Mouse (Mus musculus) embryonic stem cell, embryonic (primary cell): Measurements from ENCODE around the gene Unc13b.

Experiments
- CTCF ChIA-PET, 4 experiments: fragments of 300-600 bp in 2 of 4; fragments of 350-600 bp in 2 of 4; sonication (Branson Sonifier 250); formaldehyde crosslinking; loops; one replicate each; lab custom pipeline; 2022; ENCODE audit warnings: inconsistent platforms in 2 of 4; lab: Charles Lee
- POLR2A ChIA-PET, 4 experiments: fragments of 300-600 bp in 2 of 4; fragments of 350-600 bp in 2 of 4; sonication (Branson Sonifier 250); formaldehyde crosslinking; loops; one replicate each; lab custom pipeline; 2022; ENCODE audit warnings: antibody characterized with exemption in 4 of 4, inconsistent platforms in 1 of 4; lab: Charles Lee

Unc13b gene

DNA sequence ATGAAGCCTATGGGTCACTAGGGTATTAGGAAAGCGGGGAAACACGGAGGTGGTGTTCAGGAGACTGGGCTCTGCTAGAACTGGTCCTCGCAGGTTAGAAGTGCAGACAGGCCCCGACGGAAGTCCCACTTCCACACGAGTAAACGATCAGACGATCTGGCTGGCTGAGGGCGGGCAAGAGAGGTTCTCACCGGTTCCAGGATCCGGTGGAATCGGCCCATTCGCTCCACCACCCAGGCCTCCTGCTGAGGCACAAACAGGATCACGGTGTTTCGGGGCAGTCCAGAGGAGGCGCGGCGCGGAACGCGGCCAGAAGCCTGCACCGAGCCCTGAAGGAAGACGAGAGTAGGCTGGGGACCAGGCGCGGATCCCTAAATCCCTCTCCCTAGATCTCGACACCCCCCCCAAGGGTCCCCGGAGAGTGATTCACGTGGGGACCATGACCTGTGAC lies 27.9 kb upstream of the Unc13b start:
- POLR2A ChIA-PET = interaction anchor here (0.5 to 5.8 kb wide), 28 partner anchors 9 to 1938 kb away, joined by 3 to 62 read pairs (median 5); partner anchors contain the start of genes Creb3 (in 2 of the 4), Tln1 (in 2 of the 4), Vcp (in 2 of the 4) and Fam214b (in 1 of the 4)
- CTCF ChIA-PET = interaction anchor here in 3 of 4 experiments (0.6 to 3.4 kb wide), 9 partner anchors 9 to 149 kb away, joined by 3 to 31 read pairs (median 4); partner anchors contain the start of genes Fam214b (in 1 of the 3) and Vcp (in 1 of the 3)

- POLR2A ChIA-PET = interaction anchor here (0.6 to 5.8 kb wide), 33 partner anchors 9 to 531 kb away, joined by 3 to 62 read pairs (median 5); partner anchors contain the start of genes Creb3 (in 2 of the 4), Fam214b (in 2 of the 4), Tln1 (in 2 of the 4) and Vcp (in 2 of the 4)
- CTCF ChIA-PET = interaction anchor here (0.5 to 3.4 kb wide), 16 partner anchors 9 to 1907 kb away, joined by 3 to 31 read pairs (median 4); partner anchors contain the start of genes Fam214b (in 1 of the 4) and Nol6 (in 1 of the 4)
Measured at GRCm38 (mm10) chr4:43031237-43031995, 27.3 kb upstream of the Unc13b start, which contains the start of gene Stoml2. Gene Stoml2, minus strand, starts transcription at chr4:43031710.

- POLR2A ChIA-PET = interaction anchor here (0.7 to 5.8 kb wide), 15 partner anchors 8 to 530 kb away, joined by 3 to 62 read pairs (median 9); partner anchors contain the start of genes Vcp (in 2 of the 4), Creb3 (in 1 of the 4), Tln1 (in 1 of the 4) and Unc13b (in 1 of the 4)
- CTCF ChIA-PET = interaction anchor here in 3 of 4 experiments (0.5 to 2.9 kb wide), 6 partner anchors 11 to 1908 kb away, joined by 3 to 12 read pairs (median 3); partner anchors contain the start of genes Fam214b (in 1 of the 3), Nol6 (in 1 of the 3) and Unc13b (in 1 of the 3)
Measured at GRCm38 (mm10) chr4:43032501-43032900, 26.3 kb upstream of the Unc13b start.

GRCm38 (mm10) chr4:43033481-43033880 lies 25.3 kb upstream of the Unc13b start:
- ChIA-PET POLR2A (interaction anchor here in 3 of 4 experiments (0.6 to 2.7 kb wide), 6 partner anchors 13 to 33 kb away, joined by 3 to 12 read pairs (median 4); partner anchors contain the start of gene Vcp (in 1 of the 3)), CTCF (interaction anchor here in 1 of 4 experiments (0.9 kb wide), 1 partner anchor 25 kb away, joined by 3 read pairs; the partner anchor contains the start of gene Unc13b)

- ChIA-PET POLR2A (no interaction called here), CTCF (interaction anchor here in 1 of 4 experiments (0.7 kb wide), 1 partner anchor 82 kb away, joined by 7 read pairs; no protein-coding TSS in a partner anchor)
Measured at GRCm38 (mm10) chr4:43035851-43036250, 22.9 kb upstream of the Unc13b start.

DNA sequence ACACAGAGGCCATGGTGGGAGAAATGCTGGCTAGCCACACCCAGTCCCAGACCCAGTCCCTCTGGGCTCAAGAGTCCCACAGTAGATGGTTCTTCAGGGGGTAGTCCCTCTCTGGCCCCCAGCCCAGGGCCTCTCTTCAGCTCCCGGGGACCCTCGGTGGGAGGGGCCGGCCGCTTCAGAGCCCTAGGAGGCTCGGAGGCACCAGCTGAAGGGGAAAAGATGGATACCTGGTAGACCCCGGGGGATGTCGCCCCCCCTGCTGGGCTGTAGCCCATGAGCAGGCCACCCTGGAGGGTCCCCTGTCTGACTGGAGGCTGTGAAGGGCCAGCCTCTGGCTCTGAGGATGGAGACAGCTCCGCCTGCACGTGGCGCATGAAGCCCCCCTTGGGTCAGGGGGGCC lies 22.4 kb upstream of the Unc13b start:
- CTCF ChIA-PET = interaction anchor here in 2 of 4 experiments (0.7 to 1.0 kb wide), 2 partner anchors 16 to 82 kb away, joined by 4 to 7 read pairs; no protein-coding TSS in a partner anchor
- POLR2A ChIA-PET = interaction anchor here in 1 of 4 experiments (1.4 to 2.9 kb wide), 2 partner anchors 16 to 32 kb away, joined by 5 to 10 read pairs; no protein-coding TSS in a partner anchor

DNA sequence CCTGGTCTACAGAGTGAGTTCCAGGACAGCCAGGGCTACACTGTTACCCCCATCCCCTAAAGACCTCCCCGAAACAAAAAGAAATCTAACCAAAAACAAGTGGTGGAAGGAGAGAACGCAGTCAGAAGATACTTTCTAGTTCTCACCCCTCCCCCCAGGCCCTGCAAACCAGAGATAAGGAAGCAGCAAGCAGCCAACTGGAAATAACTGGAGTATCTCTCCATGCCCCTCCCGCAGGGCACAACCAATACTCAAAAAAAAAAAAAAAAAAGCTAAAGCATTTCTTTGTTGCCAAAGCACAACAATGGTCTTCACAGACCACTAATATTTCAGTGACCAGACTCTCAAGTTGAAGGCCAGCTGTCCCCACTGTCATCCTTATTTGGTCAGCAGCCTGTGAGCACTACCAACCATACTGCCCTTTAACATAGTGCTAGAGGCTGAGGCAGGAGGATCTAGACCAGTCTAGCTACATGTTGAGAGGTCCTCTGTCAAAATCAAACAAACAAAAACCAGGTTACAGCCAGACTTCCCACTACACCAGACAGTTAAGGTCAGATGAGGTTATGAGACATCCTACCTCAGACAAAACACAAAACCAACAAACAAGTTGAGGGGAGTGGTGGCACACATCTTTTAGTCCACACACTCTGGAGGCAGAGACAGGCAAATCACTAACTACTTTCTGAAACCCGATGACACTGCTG lies 20.7 kb upstream of the Unc13b start:
- CTCF ChIA-PET = interaction anchor here in 2 of 4 experiments (0.6 to 2.0 kb wide), 3 partner anchors 9 to 51 kb away, joined by 4 to 5 read pairs (median 5); no protein-coding TSS in a partner anchor
- POLR2A ChIA-PET = interaction anchor here in 2 of 4 experiments (0.6 to 4.3 kb wide), 8 partner anchors 7 to 28 kb away, joined by 3 to 28 read pairs (median 4); partner anchors contain the start of genes Pigo (in 1 of the 2) and Stoml2 (in 1 of the 2)

DNA sequence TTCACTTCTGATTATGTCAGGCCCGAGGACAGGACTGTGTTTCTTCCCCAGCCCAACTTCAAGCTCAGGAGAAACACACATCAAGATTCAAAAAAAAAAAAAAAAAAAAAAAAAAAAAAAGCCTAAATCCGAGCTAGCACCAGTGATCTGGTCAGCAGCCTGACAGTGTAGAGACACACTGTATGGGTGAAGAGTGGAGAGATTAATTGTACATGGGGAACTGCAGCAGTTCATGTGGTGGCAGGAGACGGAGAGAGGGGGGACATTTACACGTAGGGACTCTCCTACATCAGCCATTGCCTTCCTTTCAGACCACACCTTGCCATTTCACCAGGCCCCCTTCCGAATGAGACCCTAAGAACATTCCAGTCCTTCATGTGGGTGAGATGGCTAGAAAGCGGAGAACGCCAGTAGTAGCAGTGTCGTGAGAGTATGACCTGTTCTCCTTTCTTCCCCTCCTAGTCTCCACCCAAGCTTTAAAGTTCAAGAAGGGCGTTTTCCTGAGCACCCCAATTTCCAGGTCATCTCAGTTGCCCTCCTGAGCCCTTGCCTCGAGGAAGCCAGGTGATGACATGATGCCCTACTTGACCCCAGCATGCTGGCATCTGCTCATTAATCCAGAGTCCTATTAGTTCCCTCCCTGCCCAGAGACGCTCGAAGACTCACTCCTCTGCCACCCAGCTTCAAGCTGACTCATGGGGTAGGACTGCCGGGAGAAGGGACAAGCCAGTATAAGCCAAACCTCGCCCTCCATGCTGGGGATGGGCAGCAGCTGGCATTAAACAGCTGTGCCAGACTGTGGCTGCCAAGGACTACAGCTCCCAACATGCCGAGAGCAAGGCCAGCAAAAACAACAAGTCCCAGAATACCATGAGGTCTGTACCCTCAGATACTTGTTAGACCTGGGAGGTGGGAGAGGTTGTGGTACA lies 19.9 kb upstream of the Unc13b start:
- POLR2A ChIA-PET = interaction anchor here in 2 of 4 experiments (0.6 to 4.3 kb wide), 7 partner anchors 8 to 29 kb away, joined by 3 to 28 read pairs (median 4); partner anchors contain the start of genes Pigo (in 1 of the 2) and Stoml2 (in 1 of the 2)
- CTCF ChIA-PET = interaction anchor here in 2 of 4 experiments (0.6 to 2.1 kb wide), 4 partner anchors 8 to 52 kb away, joined by 4 to 7 read pairs (median 5); partner anchors contain the start of gene Pigo (in 1 of the 2)

- CTCF ChIA-PET = interaction anchor here in 1 of 4 experiments (0.9 to 2.1 kb wide), 5 partner anchors 8 to 721 kb away, joined by 3 to 9 read pairs (median 5); partner anchors contain the start of genes Pigo and Stoml2
- POLR2A ChIA-PET = interaction anchor here in 3 of 4 experiments (0.6 to 4.3 kb wide), 10 partner anchors 8 to 90 kb away, joined by 3 to 28 read pairs (median 6); partner anchors contain the start of genes Stoml2 (in 3 of the 3), Dnajb5 (in 1 of the 3), Pigo (in 1 of the 3) and Unc13b (in 1 of the 3)
Measured at GRCm38 (mm10) chr4:43039609-43040008, 19.1 kb upstream of the Unc13b start.

DNA sequence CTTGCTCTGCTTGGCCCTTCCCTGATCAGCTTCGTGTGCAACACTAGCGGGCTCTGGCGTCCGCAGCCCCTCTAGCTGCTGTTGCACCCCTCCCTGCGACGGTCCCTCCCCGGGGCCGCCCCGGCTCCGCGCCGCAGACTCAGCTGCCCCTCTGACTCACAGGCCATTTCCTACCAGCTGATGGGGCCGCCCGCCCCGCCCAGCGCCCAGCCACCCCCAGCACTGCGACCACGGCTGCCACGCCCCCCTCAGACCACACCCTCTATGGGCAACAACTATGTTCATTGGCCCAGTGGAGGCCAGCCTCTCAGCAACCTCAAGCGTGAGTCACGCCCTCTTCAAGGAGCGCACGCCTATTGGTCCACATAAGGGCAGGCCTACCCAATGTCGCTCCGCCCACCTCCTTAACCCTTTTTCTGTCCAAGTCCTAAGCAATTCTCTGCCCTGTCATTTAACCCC lies 18.6 kb upstream of the Unc13b start:
- POLR2A ChIA-PET = interaction anchor here in 3 of 4 experiments (0.6 to 4.3 kb wide), 12 partner anchors 9 to 90 kb away, joined by 3 to 28 read pairs (median 5); partner anchors contain the start of genes Stoml2 (in 3 of the 3), Vcp (in 2 of the 3), Dnajb5 (in 1 of the 3) and Pigo (in 1 of the 3)
- CTCF ChIA-PET = interaction anchor here in 1 of 4 experiments (0.9 to 2.1 kb wide), 5 partner anchors 9 to 720 kb away, joined by 3 to 9 read pairs (median 5); partner anchors contain the start of genes Pigo and Stoml2

- POLR2A ChIA-PET = interaction anchor here in 3 of 4 experiments (0.6 to 4.3 kb wide), 10 partner anchors 10 to 1140 kb away, joined by 3 to 28 read pairs (median 6); partner anchors contain the start of genes Stoml2 (in 3 of the 3), Vcp (in 2 of the 3) and Pigo (in 1 of the 3)
- CTCF ChIA-PET = interaction anchor here in 1 of 4 experiments (0.7 to 1.5 kb wide), 2 partner anchors 9 to 27 kb away, joined by 3 to 9 read pairs; partner anchors contain the start of gene Stoml2
Measured at GRCm38 (mm10) chr4:43040881-43041547, 17.7 kb upstream of the Unc13b start.

DNA sequence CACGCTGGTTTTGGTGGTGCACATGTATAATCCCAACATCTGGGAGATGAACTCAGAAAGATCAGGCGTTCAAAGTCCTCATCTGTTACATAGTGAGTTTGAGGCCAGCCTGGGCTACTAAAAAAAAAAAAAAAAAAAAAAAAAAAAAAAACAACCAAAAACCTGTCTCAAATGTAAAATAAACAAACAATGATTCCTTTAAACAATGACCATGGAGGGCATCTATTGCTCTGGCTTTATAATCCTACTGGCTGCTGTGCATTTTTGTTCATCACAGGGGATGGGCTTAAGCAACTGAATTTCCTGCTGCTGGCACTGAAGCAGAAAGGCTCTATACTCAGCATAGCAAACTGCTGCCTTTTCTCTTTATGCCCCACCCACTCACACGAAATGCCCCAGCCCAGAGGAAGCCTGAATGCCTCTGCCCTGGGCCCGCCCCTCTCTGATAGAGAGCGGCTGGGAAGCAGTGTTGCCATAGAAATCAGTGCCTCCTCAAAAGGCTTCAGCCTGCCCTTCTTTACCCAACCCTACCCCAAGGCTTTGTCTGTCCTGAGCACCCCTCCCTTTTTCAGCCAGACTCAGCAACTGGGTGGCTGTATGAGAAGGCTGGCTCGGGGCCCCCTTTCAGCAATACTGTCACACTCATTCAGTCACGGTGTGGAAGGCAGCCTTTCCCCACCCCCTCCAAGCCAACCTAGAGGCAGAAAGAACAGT lies 15.0 kb upstream of the Unc13b start:
- CTCF ChIA-PET = interaction anchor here in 1 of 4 experiments (0.7 to 0.8 kb wide), 2 partner anchors 23 to 435 kb away, joined by 3 to 4 read pairs; no protein-coding TSS in a partner anchor

GRCm38 (mm10) chr4:43044673-43045072 lies 14.1 kb upstream of the Unc13b start:
- ChIA-PET POLR2A (interaction anchor here (0.5 to 2.3 kb wide), 6 partner anchors 13 to 1966 kb away, joined by 3 to 13 read pairs (median 4); partner anchors contain the start of genes Stoml2 (in 2 of the 4) and Fancg (in 1 of the 4)), CTCF (interaction anchor here in 3 of 4 experiments (0.5 to 0.8 kb wide), 5 partner anchors 24 to 1194 kb away, joined by 3 to 7 read pairs (median 4); no protein-coding TSS in a partner anchor)

More for the DNA sequence above, 15.0 kb upstream of the Unc13b start:
- POLR2A ChIA-PET = interaction anchor here in 3 of 4 experiments (0.6 to 2.3 kb wide), 5 partner anchors 12 to 1967 kb away, joined by 3 to 13 read pairs (median 4); partner anchors contain the start of genes Stoml2 (in 2 of the 3) and Fancg (in 1 of the 3)
